Mouse (Mus musculus) T-helper 17 cell (primary cell): Measurements from ENCODE around the gene Fubp3.

ENCODE experiments used
- in situ Hi-C, 2 experiments: fragments of 300-600 bp; cut with MboI, MseI; formaldehyde crosslinking; loops; 1 replicate in 1 of 2; 2 replicates in 1 of 2; pipeline ENCODE4 v1.15.1; 2025; ENCODE audit warnings: high pct_unique_total_duplicates in 2 of 2

Fubp3 gene

DNA sequence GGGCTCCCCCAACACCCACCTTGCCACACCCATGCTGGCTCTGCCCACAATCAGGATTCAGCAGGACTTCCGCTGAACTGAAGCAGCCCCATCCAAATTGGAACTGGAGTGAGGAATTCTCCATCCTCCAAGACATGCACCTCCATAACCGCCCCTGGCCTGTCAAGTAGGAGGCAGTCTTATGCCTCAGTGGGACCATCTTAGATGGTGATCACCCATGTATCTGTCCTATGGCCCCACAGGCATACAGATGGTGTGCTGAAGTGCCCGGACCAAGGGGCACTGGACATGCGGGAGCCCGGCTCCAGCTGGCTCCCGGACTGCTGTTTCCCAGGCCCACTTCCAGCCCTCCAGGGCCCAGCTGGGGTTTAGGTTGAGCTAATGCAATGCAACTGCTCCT lies 46.8 kb downstream of the Fubp3 start:
- in situ Hi-C loops, result no loop called here

DNA sequence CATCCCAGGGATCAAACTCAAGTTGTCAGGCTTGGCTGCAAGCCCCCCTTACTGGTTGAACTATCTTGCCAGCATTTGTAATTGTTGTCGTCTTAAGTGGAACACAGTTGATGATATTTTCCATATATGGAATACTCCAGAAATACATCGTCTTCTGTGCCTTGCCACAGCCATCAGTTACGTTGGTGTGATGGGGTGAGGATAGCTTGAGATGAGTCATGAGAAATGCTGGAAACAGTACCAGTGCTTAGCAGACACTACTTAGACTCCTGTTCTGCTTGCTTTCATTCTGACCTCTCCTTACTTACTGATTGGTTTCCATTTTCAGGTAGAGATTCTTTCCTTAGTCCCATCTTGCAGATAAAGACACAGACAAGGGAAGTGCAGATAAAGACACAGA lies 61.1 kb downstream of the Fubp3 start:
- in situ Hi-C loops, result no loop called here

GRCm38 (mm10) chr2:31635281-31636137 lies 63.1 kb downstream of the Fubp3 start:
- in situ Hi-C loops, result no loop called here

GRCm38 (mm10) chr2:31636138-31636741 lies 63.8 kb downstream of the Fubp3 start:
- in situ Hi-C loops, result no loop called here

DNA sequence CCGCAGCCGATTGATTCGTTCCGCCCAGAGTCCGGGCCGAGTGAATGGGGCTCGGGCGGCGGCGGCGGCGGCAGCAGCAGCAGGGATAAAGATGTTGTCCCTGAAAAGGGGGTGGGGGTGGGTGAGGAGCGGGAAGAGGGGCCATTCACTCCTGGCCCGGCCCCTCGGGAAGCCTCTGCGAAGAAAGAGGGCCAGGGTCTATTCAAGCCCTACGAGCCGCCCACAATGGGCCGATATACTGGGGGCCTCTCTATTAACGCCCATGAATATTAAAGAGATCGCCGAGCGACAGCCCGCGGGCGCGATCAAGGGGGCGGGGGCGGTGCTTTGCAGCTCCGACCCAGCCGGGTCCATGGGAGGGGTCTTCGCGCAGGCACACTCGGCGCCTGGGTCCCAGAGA lies 64.3 kb downstream of the Fubp3 start:
- in situ Hi-C loops, result no loop called here

DNA sequence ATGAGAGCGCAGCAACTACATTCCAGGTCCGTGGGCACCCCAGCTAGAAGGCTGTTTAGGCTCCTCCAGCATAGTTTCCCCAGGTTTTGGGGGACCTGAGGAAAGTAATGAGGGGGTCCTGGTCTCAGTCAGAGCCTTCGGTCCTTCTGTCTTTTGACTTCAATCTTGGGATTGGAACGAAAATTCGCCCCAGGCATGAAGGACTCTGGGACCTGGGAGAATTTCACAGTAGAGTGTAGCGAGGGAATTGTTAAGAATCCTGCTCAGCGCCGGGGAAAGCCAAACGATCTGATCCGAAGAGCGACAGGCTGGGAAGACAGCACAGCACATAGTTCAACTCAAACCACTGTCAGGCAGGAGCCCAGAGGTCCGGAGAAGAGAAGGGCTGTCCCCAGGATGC lies 64.9 kb downstream of the Fubp3 start:
- in situ Hi-C loops, result no loop called here

DNA sequence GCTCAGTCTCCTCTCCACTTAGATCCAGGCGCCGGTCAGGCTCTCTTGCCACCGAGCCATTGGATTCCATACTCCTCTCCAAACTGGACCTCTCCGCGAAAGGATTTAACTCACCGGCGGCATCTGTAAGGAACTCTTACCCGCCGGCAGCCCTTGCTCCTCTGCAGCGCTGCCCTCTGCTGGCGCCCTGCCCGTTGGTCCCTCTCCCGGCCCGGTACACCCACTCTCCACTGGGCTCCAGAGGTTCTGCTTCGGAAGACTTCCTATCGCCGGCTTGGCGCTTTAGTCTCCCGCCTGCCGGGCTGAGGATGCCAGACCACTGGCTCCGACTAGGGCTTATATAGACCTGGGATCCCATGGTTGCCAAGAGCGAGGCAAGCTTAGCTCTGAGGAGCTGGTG lies 65.4 kb downstream of the Fubp3 start:
- in situ Hi-C loops, result no loop called here

- in situ Hi-C loops, result no loop called here
These were observed 66.4 kb downstream of the Fubp3 start for GRCm38 (mm10) chr2:31638581-31639465.

DNA sequence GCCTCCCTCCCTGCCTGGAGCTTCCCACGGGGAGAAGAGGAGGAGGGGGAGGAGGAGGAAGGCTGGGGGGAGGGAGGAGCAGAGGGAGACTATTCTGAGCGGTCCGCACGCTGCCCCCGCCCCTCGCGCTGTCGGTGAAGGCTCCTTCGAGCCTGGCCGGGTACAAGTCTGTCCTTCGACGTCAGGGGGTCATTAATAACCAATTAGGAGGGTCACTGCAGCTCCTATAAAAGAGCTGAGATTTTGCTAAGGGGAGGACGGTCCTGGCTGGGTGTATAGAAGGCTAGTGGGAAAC lies 67.0 kb downstream of the Fubp3 start:
- in situ Hi-C loops, result no loop called here

DNA sequence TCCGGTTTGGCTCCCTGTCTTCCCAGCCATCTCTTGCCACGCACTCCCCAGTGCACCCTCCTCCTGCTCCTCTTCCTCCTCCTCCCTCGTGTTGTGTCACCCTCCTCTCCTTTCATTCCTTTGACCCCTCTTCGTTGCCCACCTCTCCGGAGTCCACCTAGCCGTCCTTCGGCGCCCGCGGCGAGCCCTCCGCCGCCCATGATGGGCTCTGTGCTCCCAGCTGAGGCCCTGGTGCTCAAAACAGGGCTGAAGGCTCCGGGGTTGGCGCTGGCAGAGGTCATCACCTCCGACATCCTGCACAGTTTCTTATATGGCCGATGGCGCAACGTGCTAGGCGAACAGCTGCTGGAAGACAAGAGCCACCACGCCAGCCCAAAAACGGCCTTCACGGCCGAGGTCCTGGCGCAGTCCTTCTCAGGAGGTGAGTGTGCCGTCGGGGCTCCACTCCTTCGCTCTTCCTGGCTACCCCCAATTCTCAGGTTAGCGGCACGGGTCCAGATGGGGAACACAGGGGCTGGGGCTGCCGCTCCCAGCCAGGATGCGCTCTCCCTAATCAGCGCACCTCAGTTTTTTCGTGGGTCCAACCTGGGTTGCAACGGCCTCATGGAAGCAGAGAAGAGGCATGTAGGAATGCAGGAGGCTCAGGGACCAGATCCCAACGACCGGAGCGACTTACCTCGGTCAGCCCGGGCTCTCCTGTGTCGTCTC lies 67.6 kb downstream of the Fubp3 start, which contains the start of gene Prdm12:
TSS of gene Prdm12 (plus strand) at position 137 of the 708 bp plus-strand sequence.
- in situ Hi-C loops, result loop anchor here (10.0 kb wide), 2 partner anchors 155 to 695 kb away; no protein-coding TSS in a partner anchor

DNA sequence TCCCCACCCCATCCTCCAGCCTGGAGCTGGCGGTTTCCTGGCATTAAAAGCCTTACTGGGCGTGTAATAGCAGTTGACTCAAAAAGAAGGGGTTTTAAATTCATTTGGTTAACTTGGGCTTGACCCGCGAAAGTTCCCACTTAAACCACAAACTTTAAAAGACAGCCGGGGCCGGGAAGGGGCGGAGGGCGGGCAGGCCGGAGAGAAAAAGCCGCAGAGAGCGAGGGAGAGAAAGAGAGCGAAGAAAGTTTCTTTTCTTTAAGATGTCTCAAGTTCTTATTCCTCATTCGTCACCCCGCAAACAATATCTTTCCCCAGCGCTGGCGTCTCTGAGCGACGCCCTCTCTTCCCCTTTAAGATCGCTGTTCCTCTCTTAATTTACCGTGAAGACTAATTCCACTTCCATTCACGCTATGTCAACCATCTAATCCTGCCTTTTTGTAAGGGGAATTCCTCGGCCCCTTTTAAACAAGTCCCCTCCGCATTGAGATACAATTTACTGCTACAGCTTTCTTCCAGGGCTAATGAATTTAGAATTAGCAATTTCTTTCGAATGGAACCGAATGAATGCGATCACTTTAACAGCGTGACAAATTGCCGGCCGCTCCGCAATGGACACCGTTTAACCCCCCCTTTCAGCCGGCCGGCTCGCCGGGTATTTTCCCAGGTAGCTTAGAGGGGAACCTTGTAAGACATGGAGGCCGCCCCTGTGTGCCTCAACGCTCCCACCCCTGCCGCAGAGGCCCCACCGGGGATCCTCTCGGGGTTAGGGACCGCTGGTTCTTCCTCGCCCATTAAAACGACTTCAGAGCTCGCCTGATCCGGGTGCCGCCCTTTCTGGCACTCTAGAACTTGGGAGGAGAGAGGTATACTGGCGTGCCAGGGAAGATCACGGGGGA lies 68.4 kb downstream of the Fubp3 start:
- in situ Hi-C loops, result loop anchor here (10.0 kb wide), 2 partner anchors 156 to 694 kb away; no protein-coding TSS in a partner anchor

- in situ Hi-C loops, result loop anchor here (10.0 kb wide), 2 partner anchors 157 to 693 kb away; no protein-coding TSS in a partner anchor
These were observed 69.0 kb downstream of the Fubp3 start for GRCm38 (mm10) chr2:31641508-31641830.

DNA sequence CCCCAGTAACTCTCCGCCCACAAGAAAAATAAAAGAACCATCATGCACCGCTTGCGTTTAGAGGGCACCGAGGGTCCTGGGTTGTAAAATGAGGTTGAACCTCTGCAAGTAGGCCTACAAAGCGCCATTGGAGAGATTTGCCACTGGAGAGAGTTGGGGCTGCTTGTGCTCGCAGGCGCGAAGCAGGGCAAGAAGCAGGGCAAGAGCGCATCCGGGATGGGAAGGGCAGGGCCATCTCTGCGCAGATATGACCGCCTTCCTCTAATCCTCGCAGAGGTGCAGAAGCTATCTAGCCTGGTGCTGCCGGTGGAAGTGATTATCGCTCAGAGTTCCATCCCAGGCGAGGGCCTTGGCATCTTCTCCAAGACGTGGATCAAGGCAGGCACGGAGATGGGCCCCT lies 69.5 kb downstream of the Fubp3 start:
- in situ Hi-C loops, result loop anchor here (10.0 kb wide), 2 partner anchors 157 to 693 kb away; no protein-coding TSS in a partner anchor

DNA sequence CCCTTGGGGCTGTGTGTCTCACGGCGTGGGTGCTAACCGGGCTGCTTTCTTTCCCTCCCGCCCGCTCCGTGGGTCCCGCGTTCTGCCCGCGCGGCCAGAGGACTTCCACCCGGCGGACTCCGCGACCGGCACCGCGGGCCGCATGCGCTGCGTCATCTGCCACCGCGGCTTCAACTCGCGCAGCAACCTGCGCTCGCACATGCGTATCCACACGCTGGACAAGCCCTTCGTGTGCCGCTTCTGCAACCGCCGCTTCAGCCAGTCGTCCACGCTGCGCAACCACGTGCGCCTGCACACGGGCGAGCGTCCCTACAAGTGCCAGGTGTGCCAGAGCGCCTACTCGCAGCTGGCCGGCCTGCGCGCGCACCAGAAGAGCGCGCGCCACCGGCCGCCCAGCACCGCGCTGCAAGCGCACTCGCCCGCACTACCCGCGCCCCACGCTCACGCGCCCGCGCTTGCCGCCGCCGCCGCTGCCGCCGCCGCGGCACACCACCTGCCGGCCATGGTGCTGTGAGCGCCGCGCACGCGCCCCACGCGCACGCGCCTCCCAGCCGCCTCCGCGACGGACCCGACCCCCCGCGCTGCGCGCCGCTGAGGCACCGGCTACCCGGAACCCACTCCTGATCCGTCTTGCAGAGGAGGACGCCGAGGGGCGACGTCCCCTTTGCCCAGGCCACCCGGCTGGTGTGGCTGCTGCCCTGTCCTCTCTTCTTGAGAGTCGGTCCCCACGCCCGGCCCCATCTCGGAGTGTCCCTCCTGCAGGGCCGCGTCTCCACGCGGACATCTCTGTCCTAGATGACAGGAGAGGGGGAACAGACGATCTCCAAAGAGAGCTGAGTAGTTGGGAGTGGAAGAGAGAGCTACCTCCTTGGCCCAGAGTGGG lies 81.8 kb downstream of the Fubp3 start:
- in situ Hi-C loops, result loop anchor here in 1 of 2 experiments (10.0 kb wide), 2 partner anchors 169 to 459 kb away; no protein-coding TSS in a partner anchor

DNA sequence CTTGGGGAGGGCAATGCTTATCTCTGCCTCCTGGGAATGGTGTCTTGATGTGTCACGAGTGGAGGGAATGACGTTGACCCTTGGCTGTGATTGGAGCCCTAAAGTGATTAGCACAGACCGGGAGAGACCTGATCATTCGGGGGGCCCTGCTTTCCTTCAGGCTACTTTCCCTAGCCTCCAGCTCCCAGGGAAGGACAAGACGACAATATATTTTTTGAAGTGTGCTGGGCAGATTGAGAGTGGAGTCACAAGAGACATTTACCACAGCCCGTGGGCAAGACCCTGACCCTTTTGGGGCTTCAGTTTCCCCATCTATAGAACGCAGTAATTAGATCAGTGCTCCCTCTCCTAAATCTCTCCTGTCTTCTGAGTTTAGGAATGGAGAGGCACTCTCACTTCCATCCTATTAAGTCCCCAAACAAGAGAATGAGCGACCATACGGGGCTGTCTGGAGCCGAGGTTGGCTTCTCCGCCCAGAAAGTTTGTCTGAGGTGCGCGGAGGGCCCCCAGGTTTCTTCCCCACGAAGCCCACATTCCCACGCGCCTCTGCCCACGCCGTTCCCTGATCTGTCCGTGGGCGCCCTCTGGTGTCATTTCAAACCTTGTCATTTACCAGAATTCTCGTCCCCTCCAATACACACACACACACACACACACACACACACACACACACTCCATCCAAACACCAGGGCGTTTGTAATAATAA lies 82.6 kb downstream of the Fubp3 start:
- in situ Hi-C loops, result loop anchor here in 1 of 2 experiments (10.0 kb wide), 2 partner anchors 170 to 460 kb away; no protein-coding TSS in a partner anchor

- in situ Hi-C loops, result loop anchor here in 1 of 2 experiments (10.0 kb wide), 2 partner anchors 172 to 462 kb away; no protein-coding TSS in a partner anchor
These were observed 83.9 kb downstream of the Fubp3 start for GRCm38 (mm10) chr2:31656374-31656773.

GRCm38 (mm10) chr2:31662939-31663803 lies 90.7 kb downstream of the Fubp3 start:
- in situ Hi-C loops, result no loop called here

GRCm38 (mm10) chr2:31663804-31664180 lies 91.3 kb downstream of the Fubp3 start:
- in situ Hi-C loops, result no loop called here
